Mouse (Mus musculus) erythroblast, embryonic 14.5 days (primary cell): ENCODE data around the gene Spdye4c. TPM values are rescaled to one million over a fixed set of nuclear protein-coding genes. Genes with fewer than 3 reads are reported as not detected.

Experiments used
- H3K27me3 ChIP-seq: 2 replicates; pipeline ENCODE4 v1.6.1; 2012; ENCODE audit warnings: inconsistent platforms; ENCODE audit not compliant: control insufficient read depth
- H3K36me3 ChIP-seq: 2 replicates; pipeline ENCODE4 v1.6.1; 2012; ENCODE audit warnings: mild to moderate bottlenecking, inconsistent platforms; ENCODE audit not compliant: control insufficient read depth
- H3K4me1 ChIP-seq: 2 replicates; pipeline ENCODE4 v1.6.1; 2012; ENCODE audit warnings: inconsistent platforms; ENCODE audit not compliant: control insufficient read depth
- H3K4me3 ChIP-seq: replicated peaks from 2 replicates; pipeline ENCODE3; 2012; ENCODE audit warnings: moderate library complexity, mild to moderate bottlenecking, inconsistent platforms
- H3K9me3 ChIP-seq: 2 replicates; pipeline ENCODE4 v1.6.1; 2012; ENCODE audit warnings: low read length, inconsistent platforms, mixed read lengths; ENCODE audit not compliant: control insufficient read depth
- GATA1 ChIP-seq: IDR thresholded peaks from 2 replicates; pipeline ENCODE4 v1.6.1; 2012; ENCODE audit warnings: low read length, inconsistent platforms, mixed read lengths
- TAL1 ChIP-seq: IDR thresholded peaks from 3 replicates; pipeline ENCODE4 v1.6.1; 2012; ENCODE audit warnings: low read length, inconsistent platforms, mixed read lengths
- polyA plus RNA-seq: library from polyadenylated mRNA; stranded (reverse); fragments of >175 nt; gene quantifications from 2 replicates; pipeline ENCODE4 v1.2.3, GENCODE M21; 2012

The Spdye4c gene
- polyA plus RNA-seq, 1 experiment, result not detected

DNA sequence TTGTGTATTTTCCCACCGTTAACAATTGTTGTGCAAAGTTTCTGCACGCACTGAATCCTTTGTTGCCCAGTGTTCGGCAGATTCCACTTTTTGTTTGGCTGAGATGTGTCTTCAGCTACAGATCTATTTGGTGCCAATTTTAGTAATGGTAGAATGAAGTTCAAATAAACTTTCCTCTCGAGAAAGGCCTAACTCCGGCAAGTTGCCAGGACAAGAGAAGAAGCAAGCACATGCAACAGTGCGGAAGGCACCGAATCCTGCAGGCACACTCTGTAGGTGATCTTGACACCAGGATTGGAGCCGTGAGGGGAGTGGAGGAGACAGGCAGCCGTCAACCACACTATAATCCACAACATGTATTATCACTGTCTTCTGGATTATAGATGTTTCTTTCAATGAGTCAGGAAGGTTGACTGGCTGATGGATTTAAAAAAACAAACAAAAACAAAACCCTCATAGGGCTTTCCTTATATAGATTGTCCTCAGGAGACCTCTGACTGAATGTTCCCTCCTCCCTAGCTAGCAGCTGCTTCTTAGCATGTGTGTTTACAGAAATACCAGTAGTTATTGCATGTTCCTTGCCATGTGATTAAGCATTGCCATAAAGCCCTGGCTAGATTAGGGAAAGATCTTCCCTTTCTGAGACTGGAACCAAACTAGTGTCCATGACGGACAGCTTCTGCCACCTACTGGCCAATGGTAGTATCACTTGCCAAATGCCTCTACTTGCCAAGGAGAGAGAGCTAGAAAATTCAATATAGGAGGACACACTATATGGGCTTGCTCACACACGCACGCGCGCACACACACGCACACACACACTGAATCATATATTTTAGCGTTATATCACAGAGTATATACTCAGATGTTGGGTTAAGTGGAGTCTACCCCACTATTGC is 18.0 kb upstream of the Spdye4c start:
- TF ChIP-seq GATA1 (no peak), TAL1 (no peak)
- Histone ChIP-seq H3K9me3 (no peaks in the 10 kb centered on the region), H3K4me1 (no peaks in the 10 kb centered on the region), H3K4me3 (no peak overlapping the region), H3K27me3 (no peaks in the 10 kb centered on the region), H3K36me3 (no peaks in the 10 kb centered on the region)

DNA sequence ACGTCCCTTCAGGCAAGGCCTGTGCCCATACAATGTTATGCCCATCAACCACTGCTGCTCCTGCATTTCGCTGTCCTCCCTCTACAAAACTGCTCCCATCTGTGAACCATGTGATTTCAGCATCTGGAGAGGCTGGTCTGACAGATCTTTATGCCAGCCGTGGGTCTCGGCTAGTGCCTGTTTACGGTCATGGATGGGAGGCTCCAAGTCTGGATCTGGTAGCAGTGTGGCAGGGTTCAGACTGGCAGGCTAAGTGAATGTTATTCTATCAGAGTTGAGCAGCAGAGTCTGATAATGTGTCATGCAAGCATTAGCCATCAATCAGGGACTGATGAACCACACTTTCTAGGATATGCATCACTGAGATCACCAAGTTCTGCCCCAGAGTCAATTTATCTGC is 8.1 kb upstream of the Spdye4c start:
- H3K4me3 ChIP-seq, result no peak overlapping the region

DNA sequence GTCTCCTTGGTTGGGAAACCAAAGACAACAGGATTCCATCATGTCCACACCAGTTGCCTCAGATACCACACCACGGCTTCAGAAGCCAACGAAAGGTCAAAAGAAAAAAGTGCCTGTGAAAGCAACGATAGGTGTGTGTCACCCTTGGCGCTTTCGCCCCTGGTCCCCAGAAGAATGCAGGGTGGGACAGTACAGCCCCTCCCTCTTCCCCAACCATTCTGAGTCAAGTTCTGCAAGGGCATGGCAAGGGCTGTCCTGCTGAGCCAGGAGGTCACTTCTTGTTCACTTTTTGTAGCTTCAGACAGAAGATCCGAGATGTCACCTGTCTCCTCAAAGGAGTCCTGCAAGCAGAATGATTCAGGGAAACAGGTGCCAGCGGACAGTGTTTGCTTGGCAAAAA is 1.3 kb downstream of the Spdye4c start:
- Histone ChIP-seq H3K4me1 (no peaks in the 10 kb centered on the region), H3K4me3 (no peak overlapping the region), H3K36me3 (no peaks in the 10 kb centered on the region), H3K9me3 (no peaks in the 10 kb centered on the region; the same call in 1 of the 2 replicates), H3K27me3 (no peaks in the 10 kb centered on the region)
- no peak for TF ChIP-seq GATA1
- no peak for TF ChIP-seq TAL1

More for the DNA sequence above, 8.1 kb upstream of the Spdye4c start:
- Histone ChIP-seq H3K9me3 (no peaks in the 10 kb centered on the region), H3K4me1 (no peaks in the 10 kb centered on the region), H3K27me3 (no peaks in the 10 kb centered on the region; the same call in 1 of the 2 replicates), H3K36me3 (no peaks in the 10 kb centered on the region)
- TF ChIP-seq GATA1 (no peak), TAL1 (no peak)

DNA sequence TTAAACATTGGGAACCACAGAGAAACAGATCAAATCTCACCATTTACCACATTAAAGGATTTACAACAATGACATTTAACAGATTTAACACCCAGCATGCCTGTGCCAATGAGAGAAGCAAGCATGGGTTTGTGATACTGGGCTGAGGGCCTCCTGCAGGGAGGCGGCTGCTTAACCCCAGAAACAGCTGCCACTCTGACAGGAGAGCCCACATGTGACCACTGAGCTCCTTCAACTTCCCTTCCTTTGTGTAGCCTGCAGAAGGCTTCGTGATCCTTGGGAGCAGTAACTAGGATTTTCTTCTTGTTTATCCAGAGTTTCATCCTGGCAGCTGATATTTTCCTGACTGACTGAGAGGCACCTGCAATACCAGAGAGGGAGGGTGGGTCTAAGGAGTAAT is 10.5 kb downstream of the Spdye4c start:
- Histone ChIP-seq H3K9me3 (peaks cover 2% of the 10 kb centered on the region; the same call in 1 of the 2 replicates), H3K4me3 (no peak overlapping the region), H3K36me3 (no peaks in the 10 kb centered on the region), H3K4me1 (no peaks in the 10 kb centered on the region), H3K27me3 (no peaks in the 10 kb centered on the region)
- no peak for TF ChIP-seq TAL1
- TF ChIP-seq GATA1, result no peak

DNA sequence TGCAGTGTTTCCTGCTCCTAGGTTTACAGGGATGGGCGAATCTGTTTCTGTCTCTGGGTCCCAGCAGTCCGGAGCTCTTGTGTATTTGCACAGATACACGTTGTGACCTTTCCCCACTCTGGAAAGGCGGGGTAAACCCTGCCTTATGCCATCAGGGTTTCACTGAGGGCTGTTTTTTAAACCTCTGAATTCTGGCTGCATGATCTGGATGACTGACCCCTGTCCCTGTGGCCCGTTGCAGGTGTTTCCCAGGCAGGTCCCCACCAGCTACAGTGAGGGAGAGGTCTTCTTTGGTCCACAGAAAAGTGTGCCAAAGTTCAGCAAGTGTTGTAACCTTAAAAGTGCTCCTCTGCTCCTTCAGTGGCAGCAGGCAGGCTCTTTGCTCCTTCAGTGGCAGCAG is 18.3 kb downstream of the Spdye4c start:
- Histone ChIP-seq H3K9me3 (no peaks in the 10 kb centered on the region), H3K4me1 (no peaks in the 10 kb centered on the region), H3K36me3 (peaks cover 46% of the 10 kb centered on the region), H3K27me3 (no peaks in the 10 kb centered on the region), H3K4me3 (no peak overlapping the region)
- TF ChIP-seq TAL1 (no peak), GATA1 (no peak)

DNA sequence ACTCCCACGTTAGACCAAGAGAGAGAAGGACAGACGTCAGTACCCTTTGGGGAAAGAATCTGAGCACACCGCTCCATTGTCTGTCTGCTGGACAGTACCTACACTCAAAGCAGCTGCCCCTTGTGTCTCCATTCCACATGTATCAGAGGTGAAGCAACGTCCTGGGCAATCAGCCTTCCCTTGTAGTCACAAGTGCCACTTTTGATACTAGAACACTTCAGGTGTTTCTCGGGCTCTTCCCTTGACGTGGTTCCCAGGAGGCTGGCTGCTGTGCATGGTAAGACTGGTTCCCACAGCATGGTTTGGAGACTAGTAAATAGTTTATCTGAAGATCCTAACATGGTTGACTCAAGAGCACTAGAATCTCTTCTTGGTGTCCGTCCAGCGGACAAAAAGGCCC is 20.2 kb downstream of the Spdye4c start:
- no peak for TF ChIP-seq GATA1
- TF ChIP-seq TAL1, result no peak
- peaks cover 64% of the 10 kb centered on the region for H3K36me3 ChIP-seq
- H3K4me3 ChIP-seq, result no peak overlapping the region
- no peaks in the 10 kb centered on the region for H3K27me3 ChIP-seq
- H3K9me3 ChIP-seq, result no peaks in the 10 kb centered on the region
- no peaks in the 10 kb centered on the region for H3K4me1 ChIP-seq

DNA sequence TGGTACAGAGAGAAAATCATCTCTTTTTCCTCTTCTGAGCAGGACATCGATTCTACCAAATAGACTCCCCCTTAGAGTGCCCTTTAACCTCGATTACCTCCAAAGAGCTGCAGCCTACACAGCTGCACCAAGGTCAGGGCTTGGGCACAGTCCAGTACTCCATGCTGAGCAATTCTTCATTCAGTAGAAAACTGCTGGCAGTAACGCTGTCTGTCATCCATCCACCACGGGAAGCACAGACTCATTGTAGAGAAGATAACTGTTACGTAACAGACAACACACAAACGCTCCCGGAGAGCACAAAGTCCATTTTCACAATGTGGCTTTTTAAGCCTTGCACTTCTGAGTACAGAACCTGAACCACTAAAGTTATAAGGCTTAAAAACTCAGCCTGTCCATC is 21.3 kb downstream of the Spdye4c start:
- peaks cover 73% of the 10 kb centered on the region for H3K36me3 ChIP-seq

DNA sequence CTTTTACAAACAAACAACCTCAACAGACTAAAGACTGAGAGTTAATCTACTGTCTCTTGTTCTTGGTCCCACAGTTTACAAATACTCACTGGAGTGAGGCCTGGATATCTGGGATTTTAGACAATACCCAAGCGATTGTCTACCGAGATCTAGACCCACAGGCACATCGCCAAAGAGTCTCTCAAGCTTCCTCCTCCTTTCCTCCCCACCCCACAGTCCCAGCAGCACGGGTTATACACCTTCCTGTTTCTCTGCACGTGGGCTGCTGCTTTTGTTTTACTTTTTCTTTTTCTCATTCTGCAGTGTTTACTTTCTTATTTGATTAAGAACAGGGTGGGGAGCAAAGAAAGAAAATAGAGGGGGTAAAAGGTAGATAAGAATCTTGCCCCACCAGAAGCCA is 22.4 kb downstream of the Spdye4c start:
- H3K36me3 ChIP-seq, result peaks cover 84% of the 10 kb centered on the region

More for the DNA sequence above, 21.3 kb downstream of the Spdye4c start:
- H3K4me1 ChIP-seq, result no peaks in the 10 kb centered on the region
- H3K27me3 ChIP-seq, result no peaks in the 10 kb centered on the region
- no peaks in the 10 kb centered on the region for H3K9me3 ChIP-seq
- no peak overlapping the region for H3K4me3 ChIP-seq
- TF ChIP-seq GATA1, result no peak
- no peak for TF ChIP-seq TAL1

DNA sequence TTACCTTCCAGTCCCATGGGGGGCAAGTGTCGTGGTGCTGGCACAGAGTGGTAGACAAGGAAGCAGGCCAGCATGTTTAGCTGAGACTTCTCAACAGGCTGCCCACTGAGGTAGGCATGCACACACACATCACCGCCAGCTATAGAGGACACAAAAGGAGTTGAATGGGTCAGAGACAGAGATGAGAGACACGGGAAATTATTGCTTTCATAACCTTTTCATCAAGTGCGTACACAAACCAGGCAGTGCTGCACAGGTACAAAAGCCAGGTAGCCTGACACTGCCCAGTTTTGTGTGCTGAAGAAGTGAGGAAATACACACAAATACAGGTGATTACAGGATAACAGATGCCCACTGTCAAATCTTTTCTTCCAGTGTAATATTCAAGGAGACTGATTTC is 24.4 kb downstream of the Spdye4c start:
- Histone ChIP-seq H3K27me3 (no peaks in the 10 kb centered on the region), H3K4me1 (no peaks in the 10 kb centered on the region), H3K36me3 (peaks cover 94% of the 10 kb centered on the region), H3K4me3 (no peak overlapping the region), H3K9me3 (no peaks in the 10 kb centered on the region)
- TF ChIP-seq TAL1, result no peak
- TF ChIP-seq GATA1, result no peak

More for the DNA sequence above, 22.4 kb downstream of the Spdye4c start:
- Histone ChIP-seq H3K9me3 (no peaks in the 10 kb centered on the region), H3K27me3 (no peaks in the 10 kb centered on the region), H3K4me3 (no peak overlapping the region), H3K4me1 (no peaks in the 10 kb centered on the region)
- TF ChIP-seq TAL1 (no peak), GATA1 (no peak)
